Mouse (Mus musculus) stomach, embryonic 14.5 days (tissue): Measurements from ENCODE around the gene Engase. TPM values are rescaled to one million over a fixed set of nuclear protein-coding genes. Genes with fewer than 3 reads are reported as not detected.

Experiments
- ATAC-seq: fragments of 200-750 bp; cut with Nextera tagmentation; 2 replicates; pipeline ENCODE4 v1.8.0; 2017; ENCODE audit warnings: low read depth, moderate TSS enrichment; ENCODE audit not compliant: insufficient number of reproducible peaks, insufficient read depth, low FRiP score
- H3K27ac ChIP-seq: fragments of 300-500 bp; sonication (generic); 2 replicates; pipeline ENCODE4 v1.5.1; 2014; ENCODE audit warnings: mild to moderate bottlenecking, low read length, moderate library complexity, mixed read lengths
- H3K27me3 ChIP-seq: fragments of 300-500 bp; sonication (generic); 2 replicates; pipeline ENCODE4 v1.6.1; 2014; ENCODE audit warnings: low read length, control low read depth, mixed read lengths; ENCODE audit not compliant: control insufficient read depth, insufficient read depth
- H3K36me3 ChIP-seq: fragments of 300-500 bp; sonication (generic); 2 replicates; pipeline ENCODE4 v1.6.1; 2014; ENCODE audit warnings: mild to moderate bottlenecking, control low read depth, low read length, moderate library complexity, mixed read lengths; ENCODE audit not compliant: control insufficient read depth, insufficient read depth
- H3K4me1 ChIP-seq: fragments of 300-500 bp; sonication (generic); 2 replicates; pipeline ENCODE4 v1.6.1; 2014; ENCODE audit warnings: low read length, control low read depth, mixed read lengths; ENCODE audit not compliant: control insufficient read depth, insufficient read depth
- H3K4me2 ChIP-seq: fragments of 300-500 bp; sonication (generic); replicated peaks from 2 replicates; pipeline ENCODE4 v1.6.1; 2014; ENCODE audit warnings: low read depth, low read length, control low read depth
- H3K4me3 ChIP-seq: fragments of 300-500 bp; sonication (generic); 2 replicates; pipeline ENCODE4 v1.5.1; 2014; ENCODE audit warnings: low read depth, low read length, control low read depth
- H3K9ac ChIP-seq: fragments of 300-500 bp; sonication (generic); replicated peaks from 2 replicates; pipeline ENCODE4 v1.6.1; 2014; ENCODE audit warnings: low read depth, mild to moderate bottlenecking, control low read depth, low read length, moderate library complexity, mixed read lengths
- H3K9me3 ChIP-seq: fragments of 300-500 bp; sonication (generic); 2 replicates; pipeline ENCODE4 v1.6.1; 2016; ENCODE audit warnings: low read depth, low read length, control low read depth; ENCODE audit not compliant: control insufficient read depth
- WGBS: fragments of 180-500 bp; shearing (Covaris S2); extraction: QIAGEN DNeasy Blood & Tissue Kit; methylation state at CpG from one replicate; pipeline ENCODE4 v1.1.7; 2014; 5-methylcytosine and 5-hydroxymethylcytosine counted together
- polyA plus RNA-seq: library from polyadenylated mRNA; unstranded; fragments of >200 nt; fragmentation: Nextera tagmentation; extraction: Ambion mirVana; gene quantifications from 2 replicates; pipeline ENCODE4 v1.2.1, GENCODE M21; 2014

Gene Engase
- polyA plus RNA-seq, 1 experiment from 2014 or later = 7.0 TPM

GRCm38 (mm10) chr11:118448385-118448784, 28.2 kb upstream of the Engase start:
- H3K9ac ChIP-seq = no peak overlapping the region
- H3K4me1 ChIP-seq = no peaks in the 10 kb centered on the region
- WGBS = 81% methylated on average over 8 of the region's 8 CpGs
- ATAC-seq = no peak
- H3K4me3 ChIP-seq = no peak overlapping the region
- no peaks in the 10 kb centered on the region for H3K27me3 ChIP-seq
- no peaks in the 10 kb centered on the region for H3K36me3 ChIP-seq
- no peak overlapping the region for H3K27ac ChIP-seq
- H3K4me2 ChIP-seq = no peak overlapping the region
- H3K9me3 ChIP-seq = no peaks in the 10 kb centered on the region

- no peaks in the 10 kb centered on the region for H3K27me3 ChIP-seq
- no peak overlapping the region for H3K4me3 ChIP-seq
- H3K36me3 ChIP-seq = no peaks in the 10 kb centered on the region
- no peak overlapping the region for H3K27ac ChIP-seq
- H3K4me2 ChIP-seq = no peak overlapping the region
- no peak for ATAC-seq
- H3K9me3 ChIP-seq = no peaks in the 10 kb centered on the region
- 81% methylated on average over 6 of the region's 6 CpGs for WGBS
- no peaks in the 10 kb centered on the region for H3K4me1 ChIP-seq
- no peak overlapping the region for H3K9ac ChIP-seq
Observed at GRCm38 (mm10) chr11:118451211-118451610, 25.4 kb upstream of the Engase start.

DNA sequence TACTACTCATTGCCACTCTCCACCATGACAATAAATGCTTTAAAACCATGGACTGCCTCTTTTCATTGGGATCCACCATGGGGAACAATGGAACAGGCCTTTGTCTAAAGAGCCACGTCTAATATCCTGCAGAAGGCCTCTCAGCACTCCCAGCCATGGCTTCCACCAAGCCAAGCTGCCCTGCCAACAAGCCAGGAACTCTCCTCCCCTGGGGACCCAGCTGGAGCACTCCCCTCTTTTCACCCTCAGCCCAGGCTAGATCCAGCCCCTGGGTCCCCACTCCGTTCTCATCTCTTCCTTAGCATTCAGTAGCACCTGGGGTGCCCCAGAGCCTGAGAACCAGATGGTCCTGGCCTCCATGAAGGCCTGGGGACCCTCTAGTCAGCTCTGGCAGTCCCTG, 23.7 kb upstream of the Engase start:
- Histone ChIP-seq H3K9me3 (no peaks in the 10 kb centered on the region), H3K9ac (no peak overlapping the region), H3K27me3 (no peaks in the 10 kb centered on the region), H3K36me3 (no peaks in the 10 kb centered on the region), H3K4me2 (no peak overlapping the region), H3K27ac (no peak overlapping the region), H3K4me3 (no peak overlapping the region), H3K4me1 (no peaks in the 10 kb centered on the region)
- no peak for ATAC-seq
- WGBS = 65% methylated on average over 2 of the region's 2 CpGs

DNA sequence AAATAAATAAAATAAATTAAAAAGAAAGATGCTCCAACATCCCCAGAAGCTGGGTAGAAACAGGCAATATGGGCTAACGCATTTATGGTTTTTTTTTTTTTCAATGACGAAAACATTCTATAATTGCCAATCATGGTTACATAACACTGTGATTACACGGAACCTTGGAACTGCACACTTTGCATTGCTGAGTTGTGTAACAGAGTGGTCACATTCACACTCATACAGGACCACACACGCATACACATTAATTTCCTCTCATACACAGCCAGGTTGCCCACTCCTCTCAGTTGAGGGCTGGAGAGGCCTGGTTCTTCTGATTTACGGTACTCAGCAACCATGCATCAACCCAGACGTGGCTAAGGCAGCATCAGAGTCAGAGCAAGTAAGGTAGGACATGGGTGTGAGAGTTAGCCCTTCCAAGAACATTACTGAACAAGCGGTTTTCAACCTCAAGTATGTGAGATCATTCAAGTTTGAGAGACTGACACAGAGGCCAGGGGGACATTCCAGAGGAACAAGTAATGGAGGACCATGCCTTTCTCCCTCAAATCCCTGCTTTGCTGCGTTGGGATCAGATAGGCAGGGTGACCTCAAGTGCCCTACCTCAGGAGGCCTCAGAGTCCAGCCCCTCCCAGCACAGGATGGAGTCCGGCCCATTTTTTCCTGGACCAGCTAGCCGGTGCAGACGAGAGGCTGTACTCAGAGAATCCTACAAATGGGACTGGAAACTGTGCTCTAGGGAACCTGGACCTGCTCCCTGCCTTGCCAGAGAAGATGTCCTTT, 22.6 kb upstream of the Engase start:
- 65% methylated on average over 11 of the region's 11 CpGs for WGBS

GRCm38 (mm10) chr11:118455788-118456187, 20.8 kb upstream of the Engase start:
- no peaks in the 10 kb centered on the region for H3K9me3 ChIP-seq
- H3K9ac ChIP-seq = no peak overlapping the region
- H3K4me2 ChIP-seq = no peak overlapping the region
- ATAC-seq = no peak
- no peaks in the 10 kb centered on the region for H3K36me3 ChIP-seq
- no peaks in the 10 kb centered on the region for H3K27me3 ChIP-seq
- H3K4me1 ChIP-seq = no peaks in the 10 kb centered on the region
- H3K4me3 ChIP-seq = no peak overlapping the region
- no peak overlapping the region for H3K27ac ChIP-seq
- WGBS = 68% methylated on average over 6 of the region's 6 CpGs

More for the DNA sequence above, 22.6 kb upstream of the Engase start:
- H3K4me1 ChIP-seq = no peaks in the 10 kb centered on the region
- H3K9ac ChIP-seq = no peak overlapping the region
- H3K27ac ChIP-seq = no peak overlapping the region
- no peaks in the 10 kb centered on the region for H3K27me3 ChIP-seq
- no peaks in the 10 kb centered on the region for H3K36me3 ChIP-seq
- H3K9me3 ChIP-seq = no peaks in the 10 kb centered on the region
- no peak for ATAC-seq
- no peak overlapping the region for H3K4me3 ChIP-seq
- no peak overlapping the region for H3K4me2 ChIP-seq

GRCm38 (mm10) chr11:118456937-118457336, 19.7 kb upstream of the Engase start:
- no peaks in the 10 kb centered on the region for H3K9me3 ChIP-seq
- no peaks in the 10 kb centered on the region for H3K36me3 ChIP-seq
- H3K4me1 ChIP-seq = no peaks in the 10 kb centered on the region
- H3K27me3 ChIP-seq = no peaks in the 10 kb centered on the region
- WGBS = 74% methylated on average over 11 of the region's 11 CpGs
- H3K4me3 ChIP-seq = no peak overlapping the region
- no peak for ATAC-seq
- no peak overlapping the region for H3K9ac ChIP-seq
- no peak overlapping the region for H3K27ac ChIP-seq
- H3K4me2 ChIP-seq = no peak overlapping the region

- no peak overlapping the region for H3K4me2 ChIP-seq
- no peak overlapping the region for H3K9ac ChIP-seq
- ATAC-seq = no peak
- no peaks in the 10 kb centered on the region for H3K4me1 ChIP-seq
- H3K4me3 ChIP-seq = no peak overlapping the region
- WGBS = 39% methylated on average over 8 of the region's 8 CpGs
- no peaks in the 10 kb centered on the region for H3K27me3 ChIP-seq
- H3K36me3 ChIP-seq = no peaks in the 10 kb centered on the region
- H3K27ac ChIP-seq = no peak overlapping the region
- H3K9me3 ChIP-seq = no peaks in the 10 kb centered on the region
Observed at GRCm38 (mm10) chr11:118459051-118459450, 17.6 kb upstream of the Engase start.

DNA sequence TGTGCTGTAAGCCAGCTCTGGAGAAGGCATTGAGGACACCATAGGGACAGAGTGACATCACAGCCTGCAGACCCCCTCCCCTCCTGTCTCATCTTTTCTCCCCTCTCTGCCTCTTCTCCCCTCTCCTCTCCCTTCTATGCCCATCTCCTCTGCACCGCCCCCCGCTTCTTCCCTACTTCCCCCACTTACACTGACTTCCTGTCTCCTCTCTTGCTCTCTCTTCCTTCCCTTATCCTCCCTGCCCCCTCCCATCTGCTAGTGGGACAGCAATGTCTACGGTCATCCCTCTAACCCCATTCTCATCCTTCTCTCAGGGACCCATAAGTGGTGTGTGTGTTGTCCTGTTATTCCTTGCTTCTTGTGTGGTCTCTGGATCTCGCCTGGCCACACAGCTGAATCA, 17.1 kb upstream of the Engase start:
- H3K9me3 ChIP-seq = no peaks in the 10 kb centered on the region
- H3K9ac ChIP-seq = no peak overlapping the region
- H3K4me1 ChIP-seq = no peaks in the 10 kb centered on the region
- no peak for ATAC-seq
- WGBS = 64% methylated on average over 4 of the region's 4 CpGs
- H3K36me3 ChIP-seq = no peaks in the 10 kb centered on the region
- no peak overlapping the region for H3K27ac ChIP-seq
- no peak overlapping the region for H3K4me3 ChIP-seq
- H3K4me2 ChIP-seq = no peak overlapping the region
- no peaks in the 10 kb centered on the region for H3K27me3 ChIP-seq

DNA sequence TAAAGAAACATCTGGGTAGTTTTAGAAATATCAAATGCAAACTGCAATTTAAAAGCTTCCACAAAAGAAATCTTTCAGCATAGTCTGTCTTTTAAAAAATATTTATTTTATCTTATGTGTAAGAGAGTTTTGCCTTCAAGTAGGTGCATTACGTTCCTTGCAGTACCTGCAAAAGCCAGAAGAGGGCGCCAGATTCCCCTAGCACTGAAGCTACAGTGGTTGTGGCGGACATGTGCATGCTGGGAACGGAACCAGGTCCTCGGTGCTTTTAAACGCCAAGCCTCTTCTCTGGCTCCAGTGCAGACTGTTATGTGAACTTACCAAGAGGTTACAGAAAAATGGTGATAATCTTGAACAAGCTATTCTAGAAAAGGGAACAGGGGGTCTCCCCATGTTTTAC, 16.3 kb upstream of the Engase start:
- no peak overlapping the region for H3K27ac ChIP-seq
- no peak overlapping the region for H3K4me2 ChIP-seq
- no peak for ATAC-seq
- WGBS = 59% methylated on average over 6 of the region's 6 CpGs
- no peaks in the 10 kb centered on the region for H3K27me3 ChIP-seq
- no peaks in the 10 kb centered on the region for H3K36me3 ChIP-seq
- H3K9me3 ChIP-seq = no peaks in the 10 kb centered on the region
- no peaks in the 10 kb centered on the region for H3K4me1 ChIP-seq
- no peak overlapping the region for H3K4me3 ChIP-seq
- no peak overlapping the region for H3K9ac ChIP-seq
